Mouse (Mus musculus) lung, embryonic 14.5 days (tissue): ENCODE data around the gene T. TPM values are rescaled to one million over a fixed set of nuclear protein-coding genes. Genes with fewer than 3 reads are reported as not detected.
"Not testable (repeated sequence)": the region's sequence is repeated elsewhere in the genome, so short reads cannot be mapped to it uniquely, and the experiment has no call there.

Source experiments
- ATAC-seq: fragments of 200-750 bp; cut with Nextera tagmentation; 2 replicates; pipeline ENCODE4 v1.8.0; 2017; ENCODE audit warnings: mild to moderate bottlenecking, moderate TSS enrichment, moderate library complexity; ENCODE audit not compliant: insufficient read depth
- DNase-seq: peaks from one replicate; pipeline ENCODE4 v3.0.0-alpha.2; 2015
- H3K27ac ChIP-seq: fragments of 300-500 bp; sonication (generic); 2 replicates; pipeline ENCODE4 v1.5.1; 2014; ENCODE audit warnings: low read depth, mild to moderate bottlenecking, moderate library complexity
- H3K27me3 ChIP-seq: fragments of 300-500 bp; sonication (generic); 2 replicates; pipeline ENCODE4 v1.6.1; 2014; ENCODE audit warnings: low read length, control low read depth; ENCODE audit not compliant: insufficient read depth
- H3K36me3 ChIP-seq: fragments of 300-500 bp; sonication (generic); 2 replicates; pipeline ENCODE4 v1.6.1; 2014; ENCODE audit warnings: control low read depth; ENCODE audit not compliant: insufficient read depth
- H3K4me1 ChIP-seq: fragments of 300-500 bp; sonication (generic); 2 replicates; pipeline ENCODE4 v1.6.1; 2014; ENCODE audit warnings: antibody characterized with exemption, control low read depth; ENCODE audit not compliant: insufficient read depth
- H3K4me2 ChIP-seq: fragments of 300-500 bp; sonication (generic); 2 replicates; pipeline ENCODE4 v1.6.1; 2014; ENCODE audit warnings: mild to moderate bottlenecking
- H3K4me3 ChIP-seq: fragments of 300-500 bp; sonication (generic); 2 replicates; pipeline ENCODE4 v1.5.1; 2014; ENCODE audit warnings: low read depth, low read length
- H3K9ac ChIP-seq: fragments of 300-500 bp; sonication (generic); 2 replicates; pipeline ENCODE4 v1.6.1; 2014
- H3K9me3 ChIP-seq: fragments of 300-500 bp; sonication (generic); 2 replicates; pipeline ENCODE4 v1.6.1; 2016; ENCODE audit warnings: low read depth, low read length, control low read depth
- CTCF ChIP-seq: IDR thresholded peaks from 2 replicates; pipeline ENCODE4 v1.5.1; 2016; ENCODE audit warnings: antibody characterized with exemption, low read depth
- WGBS: fragments of 180-500 bp; shearing (Covaris S2); extraction: QIAGEN DNeasy Blood & Tissue Kit; methylation state at CpG from one replicate; pipeline ENCODE4 v1.1.7; 2014; 5-methylcytosine and 5-hydroxymethylcytosine counted together
- polyA plus RNA-seq: library from polyadenylated mRNA; unstranded; fragments of >200 nt; fragmentation: Nextera tagmentation; extraction: Ambion mirVana; gene quantifications from 2 replicates; pipeline ENCODE4 v1.2.1, GENCODE M21; 2014

T gene
- polyA plus RNA-seq, 1 experiment from 2014 or later, result 0.34 TPM

DNA sequence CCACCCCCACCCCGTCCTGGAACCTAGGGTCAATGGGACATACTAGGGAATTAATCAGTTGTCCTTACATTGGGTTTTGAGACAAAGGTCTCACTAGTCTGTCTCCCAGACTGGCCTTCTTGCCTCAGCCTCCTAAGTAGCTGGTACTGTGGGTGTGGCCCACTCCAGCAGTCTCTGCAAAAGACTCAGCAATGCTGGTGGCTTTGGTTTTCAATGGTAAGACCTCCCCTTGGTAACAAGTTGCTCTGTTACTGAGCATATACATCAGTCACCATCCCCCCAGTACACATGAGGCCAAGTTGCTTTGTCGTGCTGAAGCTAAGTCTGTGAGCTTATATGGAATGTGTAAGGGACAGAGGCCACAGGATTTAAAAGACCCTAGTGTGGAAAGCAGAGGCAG lies 36.3 kb upstream of the T start:
- WGBS, result 61% methylated on average over 2 of the region's 2 CpGs
- ATAC-seq, result no peak
- H3K4me1 ChIP-seq, result no peaks in the 10 kb centered on the region

DNA sequence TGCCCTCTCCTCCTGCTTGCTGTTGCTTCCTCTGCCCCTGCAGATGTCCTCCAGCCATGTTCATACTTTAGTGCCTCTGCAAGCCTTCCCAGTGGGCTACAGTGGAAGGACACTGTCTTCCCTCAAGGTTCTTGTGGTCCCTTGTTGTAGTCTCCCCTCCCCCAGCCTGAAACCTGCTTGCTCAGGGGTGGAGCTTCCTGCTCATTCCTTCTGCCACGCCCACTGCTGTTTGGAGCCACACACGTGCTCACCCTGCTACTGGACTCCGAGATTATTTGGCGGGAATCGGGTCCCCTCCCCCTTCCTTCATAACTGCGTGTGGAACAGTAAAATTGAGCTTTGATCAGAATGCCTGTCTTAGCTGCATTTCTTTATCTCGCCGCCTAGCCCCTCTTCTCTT lies 30.3 kb upstream of the T start:
- H3K4me2 ChIP-seq, H3K9me3 ChIP-seq, H3K4me1 ChIP-seq, H3K4me3 ChIP-seq, H3K27me3 ChIP-seq, H3K27ac ChIP-seq, H3K36me3 ChIP-seq, H3K9ac ChIP-seq, DNase-seq, ATAC-seq: not testable (repeated sequence)
- WGBS, result 36% methylated on average over 6 of the region's 8 CpGs

More for the DNA sequence above, 36.3 kb upstream of the T start:
- no peaks in the 10 kb centered on the region for H3K36me3 ChIP-seq
- no peak overlapping the region for H3K4me3 ChIP-seq
- no peak overlapping the region for H3K4me2 ChIP-seq
- no peak for TF ChIP-seq CTCF
- H3K27ac ChIP-seq, result no peak overlapping the region
- no peak for DNase-seq
- H3K27me3 ChIP-seq, result no peaks in the 10 kb centered on the region
- H3K9me3 ChIP-seq, result no peaks in the 10 kb centered on the region
- H3K9ac ChIP-seq, result no peak overlapping the region

GRCm38 (mm10) chr17:8406285-8406684 lies 27.9 kb upstream of the T start:
- Histone ChIP-seq H3K9ac (no peak overlapping the region), H3K27ac (no peak overlapping the region), H3K27me3 (no peaks in the 10 kb centered on the region), H3K36me3 (no peaks in the 10 kb centered on the region), H3K4me2 (no peak overlapping the region), H3K4me3 (no peak overlapping the region), H3K9me3 (no peaks in the 10 kb centered on the region), H3K4me1 (no peaks in the 10 kb centered on the region)
- ATAC-seq (no peak), DNase-seq (no peak)
- WGBS, result 44% methylated on average over 6 of the region's 6 CpGs
- no peak for TF ChIP-seq CTCF

GRCm38 (mm10) chr17:8408002-8408401 lies 26.2 kb upstream of the T start:
- H3K27ac ChIP-seq, DNase-seq, H3K9me3 ChIP-seq, H3K27me3 ChIP-seq, H3K36me3 ChIP-seq, H3K4me1 ChIP-seq, H3K9ac ChIP-seq, H3K4me2 ChIP-seq, H3K4me3 ChIP-seq, ATAC-seq: not testable (repeated sequence)
- 64% methylated on average over 4 of the region's 4 CpGs for WGBS

DNA sequence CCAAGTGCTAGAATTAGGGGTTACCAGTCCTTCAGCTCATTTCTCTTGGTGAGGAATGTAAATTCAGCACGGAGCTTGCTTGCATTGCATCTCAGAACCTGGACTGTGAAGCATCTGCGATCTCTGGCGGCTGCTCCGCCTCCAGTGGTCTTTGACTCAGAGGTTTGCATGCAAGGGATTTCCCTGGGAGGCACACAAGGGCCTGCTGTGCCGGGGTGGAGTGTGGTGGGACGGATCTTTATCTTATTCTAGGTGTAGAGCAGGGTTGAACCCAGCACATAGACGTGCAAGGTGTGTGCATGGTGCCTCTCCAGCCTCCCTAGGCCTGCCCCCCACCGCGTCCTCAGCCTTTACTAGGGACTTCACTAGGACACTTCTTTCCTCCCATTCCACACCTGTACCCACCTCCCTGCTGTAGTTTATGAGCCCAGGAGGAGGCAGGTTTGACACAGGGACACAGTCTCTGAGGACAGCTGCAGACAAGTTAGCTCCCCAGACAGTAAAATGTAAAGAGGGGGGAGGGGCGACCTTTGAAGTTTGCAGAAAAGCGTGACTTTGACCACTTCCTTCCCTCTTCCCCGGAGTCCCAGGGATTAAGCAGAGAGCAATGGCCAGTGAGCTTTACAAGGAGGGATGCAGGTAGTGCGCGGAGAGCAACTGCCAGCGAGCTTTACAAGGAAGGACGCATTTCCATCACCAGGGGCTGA lies 25.5 kb upstream of the T start:
- Histone ChIP-seq H3K9ac (no peak overlapping the region), H3K4me1 (no peaks in the 10 kb centered on the region), H3K27ac (no peak overlapping the region), H3K4me2 (0 out of 2 replicates have a peak overlapping the region, but pooled peaks have one; percentile 2), H3K4me3 (no peak overlapping the region), H3K27me3 (no peaks in the 10 kb centered on the region), H3K36me3 (no peaks in the 10 kb centered on the region), H3K9me3 (no peaks in the 10 kb centered on the region)
- TF ChIP-seq CTCF, result no peak
- DNase-seq (no peak), ATAC-seq (no peak)
- 9% methylated on average over 16 of the region's 16 CpGs for WGBS

DNA sequence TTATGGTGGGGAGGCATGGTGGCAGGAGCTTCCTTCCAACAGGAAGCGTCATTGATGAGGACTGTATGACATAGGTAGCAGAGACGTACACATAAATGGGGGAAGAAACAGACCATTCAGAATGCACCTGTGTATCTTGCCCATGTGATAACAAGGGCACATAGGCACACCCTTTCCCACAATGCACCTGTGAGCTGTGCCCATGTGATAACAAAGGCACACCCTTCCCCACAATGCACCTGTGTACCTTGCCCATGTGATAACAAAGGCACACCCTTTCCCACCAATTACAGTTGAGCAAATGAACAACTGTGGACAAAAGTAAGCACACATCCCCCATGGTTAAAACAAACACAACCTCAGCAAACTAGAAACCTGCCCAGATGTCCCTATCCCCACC lies 23.9 kb upstream of the T start:
- Histone ChIP-seq H3K9me3 (no peaks in the 10 kb centered on the region), H3K27ac (no peak overlapping the region), H3K9ac (no peak overlapping the region), H3K27me3 (no peaks in the 10 kb centered on the region), H3K4me1 (no peaks in the 10 kb centered on the region), H3K36me3 (no peaks in the 10 kb centered on the region), H3K4me3 (no peak overlapping the region), H3K4me2 (no peak overlapping the region)
- ATAC-seq, result no peak
- DNase-seq, result no peak
- 73% methylated on average over 2 of the region's 2 CpGs for WGBS
- TF ChIP-seq CTCF, result no peak

GRCm38 (mm10) chr17:8413656-8414055 lies 20.6 kb upstream of the T start:
- Histone ChIP-seq H3K27ac (no peak overlapping the region), H3K36me3 (no peaks in the 10 kb centered on the region), H3K27me3 (no peaks in the 10 kb centered on the region), H3K4me3 (no peak overlapping the region), H3K4me2 (no peak overlapping the region), H3K9me3 (no peaks in the 10 kb centered on the region), H3K9ac (no peak overlapping the region), H3K4me1 (no peaks in the 10 kb centered on the region)
- no peak for ATAC-seq
- no peak for TF ChIP-seq CTCF
- DNase-seq, result no peak
- 53% methylated on average over 5 of the region's 5 CpGs for WGBS

DNA sequence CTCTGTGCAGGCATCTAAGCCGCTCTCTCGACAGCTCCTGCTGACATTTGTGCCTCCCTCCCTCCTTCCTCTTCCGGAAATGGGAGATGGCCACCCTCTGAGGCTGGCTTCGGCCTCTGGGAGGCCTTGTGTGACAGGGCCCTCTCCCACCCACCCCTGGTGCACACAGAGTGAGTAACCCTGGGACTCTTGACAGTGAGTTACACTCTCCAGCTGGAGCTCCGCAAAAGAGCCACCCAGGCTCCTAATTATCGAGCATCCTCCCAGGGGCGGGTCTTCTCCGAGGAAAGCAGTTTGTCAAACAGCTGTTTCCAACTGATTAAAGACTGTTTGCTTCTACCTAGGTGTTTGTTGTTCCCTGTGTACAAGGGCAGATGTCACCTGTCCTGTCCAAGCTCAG lies 18.7 kb upstream of the T start:
- peak; percentile 84 for ATAC-seq
- H3K27ac ChIP-seq, result no peak overlapping the region
- DNase-seq, result peak; percentile 63

More for the DNA sequence above, 18.7 kb upstream of the T start:
- no peak overlapping the region for H3K4me3 ChIP-seq
- no peaks in the 10 kb centered on the region for H3K9me3 ChIP-seq
- H3K9ac ChIP-seq, result no peak overlapping the region
- no peaks in the 10 kb centered on the region for H3K27me3 ChIP-seq
- no peaks in the 10 kb centered on the region for H3K4me1 ChIP-seq
- TF ChIP-seq CTCF, result no peak
- no peak overlapping the region for H3K4me2 ChIP-seq
- H3K36me3 ChIP-seq, result no peaks in the 10 kb centered on the region
- WGBS, result 13% methylated on average over 8 of the region's 8 CpGs
